Mouse (Mus musculus) cerebellum, adult 2 months (tissue): ENCODE results near the gene Tas2r135. TPM values are rescaled to one million over a fixed set of nuclear protein-coding genes. Genes with fewer than 3 reads are reported as not detected.

Source experiments
- DNase-seq, 2 experiments: peaks; one replicate each; pipeline ENCODE4 v3.0.0; 2021
- H3K27ac ChIP-seq: fragments of 200-500 bp; 2 replicates; pipeline ENCODE4 v1.5.1; 2012; ENCODE audit warnings: low read length, control low read depth, inconsistent platforms; ENCODE audit not compliant: insufficient read depth
- H3K27me3 ChIP-seq: fragments of 200-500 bp; 2 replicates; pipeline ENCODE4 v1.6.1; 2012; ENCODE audit warnings: inconsistent platforms, mild to moderate bottlenecking, low read length, moderate library complexity; ENCODE audit not compliant: control insufficient read depth, insufficient read depth
- H3K4me1 ChIP-seq: fragments of 200-500 bp; 2 replicates; pipeline ENCODE4 v1.6.1; 2011; ENCODE audit warnings: low read length; ENCODE audit not compliant: control insufficient read depth, insufficient read depth
- H3K4me3 ChIP-seq: fragments of 200-500 bp; replicated peaks from 2 replicates; pipeline ENCODE3; 2011; ENCODE audit warnings: mild to moderate bottlenecking, low read depth, low read length, control low read depth; ENCODE audit not compliant: insufficient read depth
- CTCF ChIP-seq: fragments of 200-500 bp; IDR thresholded peaks from 2 replicates; pipeline ENCODE4 v1.5.1; 2011; ENCODE audit warnings: low read depth, mild to moderate bottlenecking, control low read depth, low read length, moderate library complexity, borderline replicate concordance; ENCODE audit not compliant: insufficient read depth
- POLR2A ChIP-seq: fragments of 200-500 bp; IDR thresholded peaks from 2 replicates; pipeline ENCODE4 v1.6.1; 2011; ENCODE audit warnings: low read length, control low read depth, borderline replicate concordance; ENCODE audit not compliant: insufficient read depth
- WGBS: fragments of 180-500 bp; shearing (Covaris S2); methylation state at CpG from one replicate; pipeline ENCODE4 v1.1.7; 2018; 5-methylcytosine and 5-hydroxymethylcytosine counted together
- polyA plus RNA-seq: library from polyadenylated mRNA; depleted of rRNA; stranded (reverse); fragments of >200 nt; gene quantifications from 2 replicates; pipeline ENCODE4 v1.2.3, GENCODE M21; 2012

Tas2r135 gene
- polyA plus RNA-seq, 1 experiment, result 0.72 TPM

GRCm38 (mm10) chr6:42376016-42376415, 29.2 kb upstream of the Tas2r135 start:
- TF ChIP-seq CTCF (no peak), POLR2A (no peak)
- no peak for DNase-seq
- H3K27me3 ChIP-seq, result no peaks in the 10 kb centered on the region
- H3K4me3 ChIP-seq, result no peak overlapping the region
- no peak overlapping the region for H3K27ac ChIP-seq
- WGBS, result 67% methylated on average over 4 of the region's 4 CpGs
- H3K4me1 ChIP-seq, result peaks cover 4% of the 10 kb centered on the region

- no peaks in the 10 kb centered on the region for H3K27me3 ChIP-seq
Measured at GRCm38 (mm10) chr6:42376504-42377019, 28.7 kb upstream of the Tas2r135 start.

GRCm38 (mm10) chr6:42377280-42377679, 28.0 kb upstream of the Tas2r135 start:
- no peak for DNase-seq
- H3K4me3 ChIP-seq, result no peak overlapping the region
- 88% methylated on average over 5 of the region's 5 CpGs for WGBS
- peaks cover 4% of the 10 kb centered on the region for H3K4me1 ChIP-seq
- no peaks in the 10 kb centered on the region for H3K27me3 ChIP-seq
- TF ChIP-seq CTCF (no peak), POLR2A (no peak)
- H3K27ac ChIP-seq, result no peak overlapping the region

More at GRCm38 (mm10) chr6:42376504-42377019, 28.7 kb upstream of the Tas2r135 start:
- no peak overlapping the region for H3K4me3 ChIP-seq
- TF ChIP-seq CTCF (no peak), POLR2A (no peak)
- WGBS, result 90% methylated on average over 6 of the region's 6 CpGs
- H3K27ac ChIP-seq, result no peak overlapping the region
- no peak for DNase-seq
- H3K4me1 ChIP-seq, result peaks cover 4% of the 10 kb centered on the region

GRCm38 (mm10) chr6:42379551-42379950, 25.7 kb upstream of the Tas2r135 start:
- Histone ChIP-seq H3K4me3 (no peak overlapping the region), H3K4me1 (no peaks in the 10 kb centered on the region), H3K27ac (no peak overlapping the region), H3K27me3 (no peaks in the 10 kb centered on the region)
- WGBS, result 55% methylated on average over 3 of the region's 3 CpGs
- DNase-seq, result no peak
- TF ChIP-seq CTCF (no peak), POLR2A (no peak)

DNA sequence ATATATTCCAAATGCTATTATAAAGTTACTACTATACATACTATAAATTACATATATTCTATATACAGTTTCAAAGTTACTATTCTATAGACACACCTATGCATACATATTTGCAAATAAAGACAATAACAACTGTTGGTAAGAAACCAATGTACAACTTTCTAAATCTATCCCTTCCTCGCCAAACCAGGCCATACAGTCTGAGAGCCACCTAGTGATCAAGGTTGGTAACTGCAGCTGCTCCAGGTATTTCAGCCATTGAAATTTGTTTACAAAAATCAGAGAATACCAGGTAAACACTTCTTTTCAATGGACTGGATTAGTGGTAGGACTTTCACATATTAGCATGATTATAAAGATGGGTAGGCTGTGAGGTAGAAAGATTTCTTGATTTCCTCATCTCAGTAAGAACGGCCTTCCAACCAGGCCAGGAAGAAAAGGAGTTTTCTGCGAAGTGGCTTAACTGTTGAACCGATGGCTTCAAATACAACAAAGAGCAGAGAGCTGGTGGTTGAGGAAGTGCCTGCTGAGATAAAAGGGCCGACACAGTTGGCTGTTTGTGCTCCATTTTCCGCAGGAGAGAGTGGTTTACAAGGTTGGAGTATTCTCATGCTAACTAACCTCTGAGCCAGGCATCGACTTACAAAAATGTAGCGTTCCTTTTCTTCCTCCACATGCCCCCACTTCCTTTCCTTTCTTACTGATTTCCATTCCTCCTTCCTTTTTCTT, 24.7 kb upstream of the Tas2r135 start:
- no peak for TF ChIP-seq POLR2A
- TF ChIP-seq CTCF, result peak; percentile 68
- WGBS, result 22% methylated on average over 8 of the region's 8 CpGs
- Histone ChIP-seq H3K27ac (no peak overlapping the region), H3K4me3 (no peak overlapping the region), H3K27me3 (no peaks in the 10 kb centered on the region), H3K4me1 (no peaks in the 10 kb centered on the region)
- DNase-seq, result peak; percentile 41 to 63

GRCm38 (mm10) chr6:42381221-42381620, 24.0 kb upstream of the Tas2r135 start:
- no peak overlapping the region for H3K4me3 ChIP-seq
- TF ChIP-seq POLR2A (no peak), CTCF (no peak)
- DNase-seq, result no peak
- no peaks in the 10 kb centered on the region for H3K4me1 ChIP-seq
- H3K27me3 ChIP-seq, result no peaks in the 10 kb centered on the region
- H3K27ac ChIP-seq, result no peak overlapping the region
- WGBS, result 69% methylated on average over 2 of the region's 2 CpGs

GRCm38 (mm10) chr6:42381916-42382381, 23.3 kb upstream of the Tas2r135 start:
- Histone ChIP-seq H3K4me3 (no peak overlapping the region), H3K27me3 (no peaks in the 10 kb centered on the region), H3K4me1 (no peaks in the 10 kb centered on the region), H3K27ac (no peak overlapping the region)
- no peak for TF ChIP-seq POLR2A
- no peak for TF ChIP-seq CTCF
- no peak for DNase-seq
- WGBS, result 74% methylated on average over 9 of the region's 9 CpGs

DNA sequence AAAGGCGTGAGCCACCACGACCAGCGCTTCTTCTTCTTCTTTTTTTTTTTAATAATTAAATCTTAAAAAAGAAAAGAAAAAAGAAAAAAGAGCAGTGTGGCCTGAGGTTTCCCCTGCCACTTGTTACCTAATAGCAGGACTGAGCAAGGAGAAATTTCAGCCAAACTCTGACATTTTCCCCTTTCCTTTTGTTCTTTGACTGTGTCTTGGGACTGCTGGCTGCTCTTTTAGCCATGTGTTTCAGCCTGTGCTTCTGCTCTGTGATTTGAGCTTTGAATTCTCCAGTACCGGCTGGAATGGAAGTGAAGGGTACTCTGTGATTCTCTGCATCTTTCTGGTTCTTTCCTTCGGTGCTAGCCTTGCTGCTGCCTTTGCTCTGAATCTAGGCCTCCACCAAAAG, 21.9 kb upstream of the Tas2r135 start:
- no peak overlapping the region for H3K27ac ChIP-seq
- WGBS, result 91% methylated on average over 5 of the region's 5 CpGs
- no peak for TF ChIP-seq CTCF
- no peak for TF ChIP-seq POLR2A
- H3K4me1 ChIP-seq, result no peaks in the 10 kb centered on the region
- no peak overlapping the region for H3K4me3 ChIP-seq
- no peak for DNase-seq
- H3K27me3 ChIP-seq, result no peaks in the 10 kb centered on the region
